Mouse (Mus musculus): Measurements from ENCODE around the gene Fam76a.
A peak's percentile ranks its signal among the peaks of the same experiment; 100 is the strongest.
"Not testable (repeated sequence)": the region's sequence is repeated elsewhere in the genome, so short reads cannot be mapped to it uniquely, and the experiment has no call there.

The Fam76a gene

GRCm38 (mm10) chr4:132944776-132945175 lies 22.4 kb upstream of the Fam76a start:
- no peak for DNase-seq (ENCODE audit: inconsistent ontology term)

GRCm38 (mm10) chr4:132944106-132944505 lies 21.7 kb upstream of the Fam76a start:
- DNase-seq (ENCODE audit: inconsistent ontology term): no peak

DNA sequence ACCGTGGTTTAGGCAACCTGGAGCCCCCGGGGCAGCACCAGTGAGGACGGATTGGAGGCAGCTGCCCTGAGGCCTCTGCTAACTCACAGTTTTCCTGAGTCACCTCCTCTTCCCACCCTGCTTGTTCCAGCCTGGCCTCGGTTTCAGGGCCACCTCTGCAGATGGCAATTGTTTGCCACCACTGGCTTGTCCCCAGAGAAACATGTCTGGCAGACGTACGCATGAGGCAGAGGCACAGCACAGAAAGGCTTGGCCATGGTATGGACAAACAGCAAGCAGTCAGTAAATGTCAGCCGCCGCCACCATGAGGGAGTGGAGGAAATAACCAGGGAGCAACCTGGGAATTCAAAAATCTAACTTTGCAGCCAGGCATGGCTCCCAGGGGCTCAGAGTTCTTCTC lies 20.7 kb upstream of the Fam76a start:
- DNase-seq (ENCODE audit: inconsistent ontology term): no peak

DNA sequence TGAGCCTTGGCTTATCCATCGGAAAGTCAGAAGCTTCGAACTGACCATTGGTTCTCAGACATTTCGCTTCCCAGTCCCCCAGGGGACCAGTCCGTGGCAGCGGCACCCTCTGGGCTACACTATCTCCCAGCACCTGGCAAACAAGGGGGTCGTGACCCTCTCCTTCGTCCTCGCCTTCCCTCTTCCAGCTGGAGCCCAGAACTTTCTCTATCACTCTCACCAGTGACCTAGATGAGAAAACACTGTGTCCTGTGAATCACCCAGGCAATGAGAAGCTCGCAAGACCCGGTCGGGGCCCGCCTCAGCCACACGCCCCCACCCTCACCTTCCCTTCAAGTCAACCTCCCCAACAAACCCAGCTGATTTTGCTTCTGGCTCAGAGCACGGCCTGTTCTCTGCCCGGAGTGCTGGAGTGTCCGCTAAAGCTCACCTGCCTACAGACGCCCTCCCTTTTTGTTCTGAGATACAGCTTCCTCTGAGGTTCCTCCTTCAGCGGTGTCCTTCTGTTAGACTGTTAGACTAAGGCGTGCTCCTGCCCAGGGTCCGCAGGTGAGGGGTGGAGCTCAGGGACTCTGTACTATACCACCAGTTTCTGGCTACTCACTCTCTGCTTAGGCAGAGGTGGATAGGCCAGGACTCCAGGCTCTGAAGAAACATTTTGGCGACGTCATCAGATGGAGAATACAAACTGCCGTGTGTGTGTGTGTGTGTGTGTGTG lies 18.8 kb upstream of the Fam76a start:
- DNase-seq (ENCODE audit: inconsistent ontology term): no peak

DNA sequence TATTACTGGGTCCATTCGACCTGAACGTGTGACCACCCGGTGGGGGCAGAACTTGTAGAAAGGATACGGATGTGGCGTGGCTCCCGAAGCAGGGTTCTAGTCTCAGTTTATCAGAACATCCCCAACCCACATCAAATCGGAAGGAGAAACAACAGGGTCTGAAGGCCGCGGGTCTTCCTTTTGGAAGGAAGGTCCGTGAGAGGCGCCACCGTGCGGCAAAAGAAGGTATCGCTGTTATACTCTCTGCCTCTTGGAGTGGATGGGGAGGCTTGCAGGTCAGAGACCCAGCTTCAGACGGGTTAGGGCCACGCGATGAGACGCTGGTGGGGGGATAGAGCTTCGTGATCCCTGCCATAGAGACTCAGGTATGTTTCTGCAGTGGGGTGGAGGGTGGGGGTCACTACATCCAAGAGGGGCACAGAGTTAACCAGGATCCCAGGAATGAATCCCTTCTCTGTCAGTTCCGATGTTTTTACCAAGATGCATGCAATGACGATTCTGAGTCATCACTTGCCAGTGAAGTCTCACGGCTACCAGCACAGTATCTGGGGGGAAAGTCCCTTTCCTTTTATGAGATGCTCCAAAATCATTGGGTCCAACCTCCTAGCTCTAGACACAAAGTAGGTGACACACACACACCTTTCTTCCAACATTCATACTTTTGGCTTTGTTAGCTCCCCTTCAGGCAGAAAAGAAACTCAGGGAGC lies 17.2 kb upstream of the Fam76a start:
- no peak for DNase-seq (ENCODE audit: inconsistent ontology term)

DNA sequence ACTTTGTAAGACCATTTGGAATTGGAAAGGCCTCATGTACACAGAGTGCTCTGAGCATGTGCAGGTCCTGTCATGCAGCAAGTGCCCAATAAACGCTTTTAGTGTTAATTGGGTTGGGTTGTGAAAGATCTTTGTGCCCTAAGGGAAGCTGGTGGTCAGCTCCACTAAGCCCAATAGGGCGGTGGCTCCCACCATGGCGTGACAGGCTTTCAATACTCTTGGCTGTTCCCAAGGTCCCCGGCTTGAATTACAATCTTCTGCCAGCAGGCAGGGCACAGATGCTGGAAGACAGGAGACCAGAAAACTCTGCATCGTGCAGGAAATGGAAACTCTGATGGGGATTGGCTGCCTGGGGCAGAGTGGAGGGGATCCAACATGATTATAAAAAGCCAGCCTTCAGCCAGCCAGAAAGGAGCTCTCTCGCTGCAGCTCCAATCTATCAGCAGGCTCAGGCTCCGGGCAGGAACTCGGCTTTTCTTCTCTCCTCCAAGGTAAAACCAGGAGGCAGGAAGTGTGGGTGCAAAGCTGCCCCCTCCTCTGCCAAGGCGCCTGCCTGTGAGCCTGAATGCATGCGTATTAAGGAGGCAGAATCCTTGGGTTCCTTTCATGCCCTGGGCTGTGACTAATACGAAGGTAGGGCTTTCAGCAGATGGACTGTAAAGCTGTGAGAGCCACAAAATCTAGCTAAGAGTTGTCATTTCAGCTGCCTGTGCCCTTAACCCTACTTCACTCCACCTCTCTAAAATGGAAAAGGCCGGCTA lies 16.0 kb upstream of the Fam76a start:
- peak; percentile 85 for DNase-seq (ENCODE audit: inconsistent ontology term)

- DNase-seq (ENCODE audit: inconsistent ontology term): no peak
Observed at GRCm38 (mm10) chr4:132934639-132935038, 12.3 kb upstream of the Fam76a start.

- no peak for DNase-seq (ENCODE audit: inconsistent ontology term)
Observed at GRCm38 (mm10) chr4:132932752-132933404, 10.5 kb upstream of the Fam76a start.

DNA sequence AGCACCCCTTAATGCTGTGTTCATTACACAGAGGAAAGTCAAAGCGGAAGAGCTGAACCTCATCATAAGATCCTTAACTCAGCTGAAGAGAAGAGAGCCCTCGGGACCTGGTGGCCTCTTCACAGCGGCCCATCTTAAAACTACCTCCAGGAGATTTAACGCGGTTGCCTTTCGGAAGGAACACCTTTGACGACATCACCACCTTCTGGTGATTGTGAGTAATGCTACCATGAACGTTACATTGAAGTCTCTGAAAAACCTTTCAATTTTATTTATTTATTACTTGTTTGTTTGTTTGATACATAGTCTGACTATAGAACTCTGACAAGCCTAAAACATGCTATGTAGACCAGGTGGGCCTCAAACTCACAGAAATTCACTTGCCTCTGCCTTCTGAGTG lies 8.4 kb upstream of the Fam76a start:
- peak; percentile 31 for DNase-seq (ENCODE audit: inconsistent ontology term)

DNA sequence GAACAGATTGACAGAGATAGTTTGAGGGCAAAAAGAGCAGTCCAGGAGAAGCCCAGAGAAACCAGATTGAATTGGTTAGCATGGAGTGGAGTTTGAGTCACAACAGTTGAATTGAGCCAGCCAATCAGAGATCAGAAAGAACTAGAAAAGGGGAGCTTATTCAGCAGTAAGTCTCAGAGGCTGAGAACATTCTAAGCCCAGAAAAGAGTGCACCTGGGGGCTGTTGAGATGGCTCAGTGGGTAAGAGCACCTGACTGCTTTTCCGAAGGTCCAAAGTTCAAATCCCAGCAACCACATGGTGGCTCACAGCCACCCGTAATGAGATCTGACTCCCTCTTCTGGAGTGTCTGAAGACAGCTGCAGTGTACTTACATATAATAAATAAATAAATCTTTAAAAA lies 4.2 kb upstream of the Fam76a start:
- not testable (repeated sequence) for DNase-seq (ENCODE audit: inconsistent ontology term)

DNA sequence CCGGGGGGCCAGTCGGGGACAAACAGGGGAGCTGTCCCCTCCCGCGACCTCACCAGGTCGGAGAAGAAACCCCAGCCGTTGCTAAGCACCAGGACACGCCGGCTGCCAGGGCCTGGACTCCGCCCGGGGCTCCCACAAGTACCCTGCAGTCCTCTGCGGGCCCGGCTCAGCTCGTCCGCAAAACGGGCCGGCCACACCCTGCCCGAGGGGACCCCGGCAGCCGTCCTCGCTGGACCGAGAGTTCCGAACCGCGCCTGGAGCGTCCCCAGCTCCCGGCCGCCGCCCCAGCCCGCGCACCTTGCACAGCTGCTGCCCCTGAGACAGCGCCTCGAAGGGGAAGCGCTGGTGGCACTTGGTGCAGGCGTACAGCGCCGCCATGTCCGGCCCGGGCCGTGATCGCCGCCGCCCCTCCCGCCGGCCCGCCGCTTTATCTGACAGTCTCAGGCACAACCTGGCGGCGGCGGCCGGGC lies 262 bp downstream of the Fam76a start:
- no peak for DNase-seq (ENCODE audit: inconsistent ontology term)

- no peak for DNase-seq (ENCODE audit: inconsistent ontology term)
Observed at GRCm38 (mm10) chr4:132921488-132921887, 870 bp downstream of the Fam76a start.

DNA sequence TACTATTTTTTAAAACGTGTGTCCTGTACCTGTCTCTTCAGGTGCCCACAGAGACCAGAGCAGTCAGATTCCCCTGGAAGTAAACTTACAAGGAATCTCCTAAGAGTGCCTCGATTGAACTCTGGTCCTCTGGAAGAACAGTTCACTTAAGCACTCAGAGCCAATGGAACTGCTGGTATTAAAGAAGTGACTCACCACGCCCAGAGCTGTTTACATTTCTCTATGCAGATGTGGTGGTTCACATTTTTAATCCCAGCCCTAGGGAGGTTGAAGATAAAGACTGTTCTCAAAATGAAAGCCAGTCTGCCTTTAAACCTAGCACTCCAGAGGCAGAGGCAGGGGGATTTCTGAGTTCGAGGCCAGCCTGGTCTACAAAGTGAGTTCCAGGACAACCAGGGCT lies 2.2 kb downstream of the Fam76a start:
- no peak for DNase-seq (ENCODE audit: inconsistent ontology term)

- not testable (repeated sequence) for DNase-seq (ENCODE audit: inconsistent ontology term)
Observed at GRCm38 (mm10) chr4:132918493-132918892, 3.9 kb downstream of the Fam76a start.

- DNase-seq (ENCODE audit: inconsistent ontology term): no peak
Observed at GRCm38 (mm10) chr4:132912156-132912555, 10.2 kb downstream of the Fam76a start.

GRCm38 (mm10) chr4:132905843-132906360 lies 16.5 kb downstream of the Fam76a start:
- no peak for DNase-seq (ENCODE audit: inconsistent ontology term)

DNA sequence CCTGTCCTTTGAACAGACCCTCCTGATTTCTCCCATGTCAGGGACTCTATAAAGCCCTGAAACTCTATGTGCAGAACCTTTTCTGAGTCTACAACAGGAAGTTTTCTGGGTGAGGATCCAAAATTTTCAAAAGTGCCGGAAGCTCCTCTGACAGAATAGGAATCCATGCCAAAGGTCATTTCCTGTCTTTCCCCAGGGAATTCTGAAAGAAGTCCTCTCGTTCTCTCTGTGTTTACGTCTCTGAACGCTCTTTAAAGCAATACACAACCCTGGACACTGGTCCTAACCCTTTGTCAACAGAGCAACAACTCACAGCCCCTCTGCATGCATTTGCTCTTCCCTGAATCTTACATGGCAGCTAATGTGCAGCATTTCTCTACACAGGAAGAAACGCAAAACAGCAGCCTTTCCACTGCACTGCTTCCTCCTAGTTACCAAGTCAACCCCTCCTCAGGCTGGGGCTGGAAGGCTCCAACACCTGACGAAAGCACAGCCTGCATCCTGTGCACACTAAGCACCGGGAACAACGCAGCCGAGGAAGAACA lies 17.5 kb downstream of the Fam76a start:
- DNase-seq (ENCODE audit: inconsistent ontology term): no peak

DNA sequence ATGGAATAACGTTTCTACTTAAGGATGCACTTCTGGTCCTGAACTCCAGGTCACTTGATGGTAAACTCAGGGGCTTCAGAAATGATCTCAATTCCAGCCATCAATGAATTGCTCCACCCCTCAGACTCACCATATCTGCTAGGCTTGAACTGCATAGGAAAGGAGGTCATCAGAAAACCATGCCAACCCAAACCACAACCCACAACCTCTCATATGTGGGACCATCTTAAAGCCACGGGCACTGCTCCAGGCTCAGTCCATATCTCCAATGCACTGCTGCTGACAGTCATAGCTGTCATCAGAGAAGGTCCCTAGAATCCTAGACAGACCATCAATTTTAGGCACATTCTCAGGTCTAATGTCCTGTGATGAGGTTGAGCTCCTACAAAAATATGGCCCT lies 18.3 kb downstream of the Fam76a start:
- DNase-seq (ENCODE audit: inconsistent ontology term): no peak

- DNase-seq (ENCODE audit: inconsistent ontology term): no peak
Observed at GRCm38 (mm10) chr4:132898197-132898596, 24.2 kb downstream of the Fam76a start.

DNA sequence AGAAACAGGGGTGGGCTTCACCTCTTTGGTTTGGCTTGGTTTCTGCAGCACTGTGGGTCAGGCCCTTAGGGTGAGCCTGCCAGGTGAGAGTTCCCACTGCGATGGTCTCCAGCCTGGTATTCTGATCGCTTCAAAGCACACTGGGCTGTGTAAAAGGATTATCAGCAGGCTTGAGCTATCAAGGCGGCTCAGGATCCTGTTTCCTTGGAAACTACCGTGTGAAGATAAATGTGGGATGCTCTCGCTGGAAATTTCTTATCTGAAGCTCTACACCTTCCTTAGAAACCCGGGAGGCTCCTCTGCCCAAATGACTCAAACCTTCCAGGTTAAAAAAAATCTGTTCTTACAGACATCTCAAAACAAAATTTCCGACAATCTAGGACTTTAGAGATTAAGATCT lies 28.0 kb downstream of the Fam76a start:
- no peak for DNase-seq (ENCODE audit: inconsistent ontology term)

DNA sequence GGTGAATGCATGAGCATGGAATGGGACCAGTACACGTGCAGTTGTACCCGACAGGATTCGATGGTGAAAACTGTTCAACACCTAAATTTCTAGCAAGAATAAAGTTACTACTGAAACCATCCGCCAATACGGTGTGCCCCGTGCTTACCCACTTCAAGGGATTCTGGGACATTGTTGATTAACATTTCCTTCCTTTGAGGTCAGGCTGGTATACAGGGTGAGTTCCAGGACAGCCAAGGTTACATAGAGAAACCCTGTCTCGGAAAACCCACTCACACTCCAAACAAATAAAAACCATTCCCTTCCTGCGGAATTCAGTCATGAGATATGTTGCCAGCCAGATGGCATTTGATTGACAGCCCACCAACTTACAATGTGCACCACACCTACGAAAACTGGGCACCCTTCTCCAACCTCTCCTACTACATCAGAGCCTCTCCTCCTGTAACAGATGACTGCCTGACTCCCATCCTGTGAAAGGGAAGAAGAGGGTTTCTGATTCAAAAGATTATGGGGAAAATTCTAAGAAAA lies 37.4 kb downstream of the Fam76a start:
- no peak for DNase-seq (ENCODE audit: inconsistent ontology term)

Measured in Muller cell, postnatal 12 days (primary cell).